Mouse (Mus musculus): ENCODE data around the gene Lpo. TPM values are rescaled to one million over a fixed set of nuclear protein-coding genes. Genes with fewer than 3 reads are reported as not detected.

Gene Lpo
- polyA plus RNA-seq, 1 experiment from 2014 or later: 2.0 TPM

DNA sequence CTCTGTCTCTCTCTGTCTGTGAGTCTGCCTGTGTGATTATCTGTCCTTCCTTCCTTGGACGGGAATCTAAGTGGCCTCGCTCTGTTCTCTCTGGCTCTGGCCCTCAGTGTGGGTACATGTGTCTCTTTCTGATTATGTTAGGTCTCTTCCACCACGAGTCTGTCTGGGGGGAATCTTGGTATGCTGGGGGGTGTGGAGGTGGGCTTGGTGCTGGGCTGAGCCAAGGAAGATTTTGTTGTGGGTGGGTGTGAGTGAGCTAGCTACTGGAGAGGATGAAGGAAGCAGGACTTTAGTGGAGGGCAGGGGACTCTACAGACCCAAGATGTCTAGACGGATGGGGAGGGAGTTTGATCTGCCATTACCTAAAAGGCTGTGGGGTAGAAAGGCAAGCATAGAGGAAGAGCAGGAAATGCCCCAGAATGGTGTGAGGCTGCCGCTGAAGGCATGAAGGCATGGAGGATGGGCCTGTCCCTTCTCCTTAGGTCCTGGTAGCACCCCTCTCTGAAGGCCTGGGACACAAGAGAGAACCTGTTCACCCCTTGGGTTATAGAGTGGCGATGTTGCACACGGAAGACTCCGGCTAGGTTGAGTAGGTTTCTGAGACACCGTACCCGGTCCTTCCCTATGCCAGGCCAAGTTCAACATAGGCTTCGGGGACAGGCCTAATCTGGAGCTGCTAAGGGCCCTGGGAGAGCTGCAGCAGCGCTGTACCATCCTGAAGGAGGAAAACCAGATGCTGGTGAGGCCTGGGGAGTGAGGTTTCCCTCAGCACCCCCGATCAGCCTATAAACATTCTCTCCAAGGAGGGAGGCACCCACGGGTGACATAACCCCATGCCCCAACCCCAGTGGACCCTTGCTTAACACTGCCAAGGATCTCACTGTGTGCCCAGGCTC lies 66.0 kb downstream of the Lpo start:
- DNase-seq (ENCODE audit: low spot score): no peak
- H3K4me3 ChIP-seq (replicated peaks; ENCODE audit: low read depth, low read length): no peak overlapping the region
- no peak overlapping the region for H3K9ac ChIP-seq (ENCODE audit: low read depth, low read length)
- H3K4me2 ChIP-seq (ENCODE audit: low read length): no peak overlapping the region
- no peaks in the 10 kb centered on the region for H3K36me3 ChIP-seq (ENCODE audit: insufficient read depth, low read length)
- H3K9me3 ChIP-seq (replicated peaks; ENCODE audit: low read length): no peaks in the 10 kb centered on the region
- H3K27ac ChIP-seq: no peak overlapping the region
- peaks cover 12% of the 10 kb centered on the region; the same call in 1 of the 2 replicates for H3K4me1 ChIP-seq (replicated peaks; ENCODE audit: insufficient read depth, low read length)
- ATAC-seq (replicated peaks; ENCODE audit: low FRiP score, low read depth): no peak
- no peak for TF ChIP-seq CTCF (IDR thresholded peaks at IDR 0.05; ENCODE audit: low read depth)
- H3K27me3 ChIP-seq (ENCODE audit: insufficient read depth, low read length): peaks cover 47% of the 10 kb centered on the region
- WGBS: 82% methylated on average over 14 of the region's 14 CpGs

DNA sequence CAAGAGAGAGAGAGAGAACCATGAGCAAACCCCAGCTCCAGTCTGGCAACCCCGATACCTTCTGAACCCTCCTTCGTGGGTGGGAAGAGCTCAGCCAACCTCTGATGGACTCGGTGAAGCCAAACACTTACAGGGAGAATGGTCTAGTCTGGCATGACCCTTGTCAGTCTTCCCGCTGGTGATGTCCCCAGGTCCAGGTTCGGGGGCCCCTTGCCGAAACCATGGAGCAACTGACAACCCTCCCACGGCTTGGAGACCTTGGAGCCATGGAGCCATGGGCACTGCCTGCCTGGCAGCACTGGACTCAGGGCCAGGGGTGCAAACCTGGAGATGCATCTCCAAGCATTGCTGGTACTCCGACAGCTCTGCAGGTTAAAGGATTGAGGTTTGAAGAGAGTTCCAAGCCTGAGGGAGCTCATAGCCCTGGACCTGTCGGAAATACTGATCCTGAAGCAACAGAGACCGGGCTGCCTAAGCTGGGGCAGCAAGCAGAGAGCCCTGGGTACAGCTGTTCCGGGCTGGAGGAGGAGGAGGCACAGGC lies 66.8 kb downstream of the Lpo start:
- Histone ChIP-seq H3K4me1 (replicated peaks; ENCODE audit: insufficient read depth, low read length) (peaks cover 12% of the 10 kb centered on the region; the same call in 1 of the 2 replicates), H3K9ac (ENCODE audit: low read depth, low read length) (no peak overlapping the region), H3K27me3 (ENCODE audit: insufficient read depth, low read length) (peaks cover 41% of the 10 kb centered on the region), H3K9me3 (replicated peaks; ENCODE audit: low read length) (no peaks in the 10 kb centered on the region), H3K27ac (no peak overlapping the region), H3K4me3 (replicated peaks; ENCODE audit: low read depth, low read length) (no peak overlapping the region), H3K36me3 (ENCODE audit: insufficient read depth, low read length) (no peaks in the 10 kb centered on the region), H3K4me2 (ENCODE audit: low read length) (no peak overlapping the region)
- no peak for ATAC-seq (replicated peaks; ENCODE audit: low FRiP score, low read depth)
- WGBS: 70% methylated on average over 11 of the region's 11 CpGs
- TF ChIP-seq CTCF (IDR thresholded peaks at IDR 0.05; ENCODE audit: low read depth): no peak
- no peak for DNase-seq (ENCODE audit: low spot score)

DNA sequence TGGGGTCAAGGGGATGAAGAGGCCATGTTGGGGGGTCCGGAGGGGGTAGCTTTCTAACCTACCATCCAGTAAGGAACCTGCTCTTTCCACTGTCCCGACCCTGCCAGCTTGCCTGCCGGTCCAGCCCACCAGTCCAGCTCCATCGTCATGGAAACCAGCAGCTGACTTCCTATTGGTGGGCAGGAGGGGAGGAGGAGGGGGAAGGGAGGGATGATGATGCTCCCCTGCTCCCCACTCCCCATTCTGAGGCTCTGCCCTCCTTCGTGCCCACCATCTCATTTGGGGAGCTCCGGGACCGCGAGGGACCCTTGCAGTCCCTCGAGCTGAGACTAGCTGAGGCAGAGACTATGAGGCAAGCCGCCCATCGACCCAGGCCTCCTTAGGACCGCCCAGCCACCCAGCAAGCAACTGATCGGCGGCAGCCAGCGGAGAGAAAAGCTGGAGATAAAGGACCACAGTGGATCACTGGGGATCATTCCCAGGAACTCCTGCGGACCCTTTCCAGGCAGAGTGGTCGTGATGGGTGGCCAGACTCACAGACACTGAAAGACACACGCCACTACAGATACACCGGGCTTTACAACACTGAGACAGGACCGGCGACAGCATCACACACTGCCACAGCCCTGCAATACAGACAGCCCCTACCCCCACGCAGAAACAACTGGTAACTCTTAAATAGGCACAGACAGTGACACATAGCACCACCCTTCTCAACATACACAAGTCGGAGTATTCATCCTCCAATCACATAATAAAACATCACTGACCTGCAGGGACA lies 67.6 kb downstream of the Lpo start, which contains the start of gene Tspoap1:
Gene Tspoap1 (plus strand): TSS at position 241 of the 781 bp plus-strand sequence.
- peaks cover 12% of the 10 kb centered on the region; the same call in 1 of the 2 replicates for H3K4me1 ChIP-seq (replicated peaks; ENCODE audit: insufficient read depth, low read length)
- H3K27me3 ChIP-seq (ENCODE audit: insufficient read depth, low read length): peaks cover 41% of the 10 kb centered on the region
- 10% methylated on average over 23 of the region's 23 CpGs for WGBS
- no peak within 1 kb of the TSS for H3K4me3 ChIP-seq (replicated peaks; ENCODE audit: low read depth, low read length)
- H3K27ac ChIP-seq: no peak within 1 kb of the TSS
- no peaks in the 10 kb centered on the region for H3K9me3 ChIP-seq (replicated peaks; ENCODE audit: low read length)
- no peak within 1 kb of the TSS for H3K9ac ChIP-seq (ENCODE audit: low read depth, low read length)
- no peak for DNase-seq (ENCODE audit: low spot score)
- TF ChIP-seq CTCF (IDR thresholded peaks at IDR 0.05; ENCODE audit: low read depth): no peak
- H3K36me3 ChIP-seq (ENCODE audit: insufficient read depth, low read length): no peaks in the 10 kb centered on the region
- H3K4me2 ChIP-seq (ENCODE audit: low read length): no peak within 1 kb of the TSS
- ATAC-seq (replicated peaks; ENCODE audit: low FRiP score, low read depth): no peak

DNA sequence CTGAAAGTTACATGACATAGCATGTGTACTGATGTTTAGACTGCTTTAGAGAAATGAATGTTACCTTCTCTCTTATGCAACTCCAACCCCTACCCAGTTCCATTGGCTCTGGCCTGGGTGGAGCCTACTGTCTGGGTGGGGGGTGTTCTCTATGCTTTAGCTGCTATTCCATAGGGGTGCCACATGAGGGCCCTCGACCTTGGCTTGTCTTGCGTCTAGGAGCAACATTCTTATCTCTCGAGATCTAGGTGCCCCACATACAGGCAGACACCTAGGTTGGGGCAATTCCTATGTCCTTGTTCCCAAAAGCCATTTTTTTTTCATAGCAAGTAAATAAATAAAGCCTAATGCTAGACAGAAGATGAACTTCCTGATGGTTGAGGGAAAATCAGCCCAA lies 68.5 kb downstream of the Lpo start:
- Histone ChIP-seq H3K36me3 (ENCODE audit: insufficient read depth, low read length) (no peaks in the 10 kb centered on the region), H3K9ac (ENCODE audit: low read depth, low read length) (no peak overlapping the region), H3K9me3 (replicated peaks; ENCODE audit: low read length) (no peaks in the 10 kb centered on the region), H3K27me3 (ENCODE audit: insufficient read depth, low read length) (peaks cover 34% of the 10 kb centered on the region), H3K4me3 (replicated peaks; ENCODE audit: low read depth, low read length) (no peak overlapping the region), H3K4me2 (ENCODE audit: low read length) (no peak overlapping the region), H3K27ac (no peak overlapping the region), H3K4me1 (replicated peaks; ENCODE audit: insufficient read depth, low read length) (peaks cover 10% of the 10 kb centered on the region; the same call in 1 of the 2 replicates)
- ATAC-seq (replicated peaks; ENCODE audit: low FRiP score, low read depth): no peak
- WGBS: 6% methylated on average over 3 of the region's 3 CpGs
- no peak for DNase-seq (ENCODE audit: low spot score)
- TF ChIP-seq CTCF (IDR thresholded peaks at IDR 0.05; ENCODE audit: low read depth): peak; percentile 46

DNA sequence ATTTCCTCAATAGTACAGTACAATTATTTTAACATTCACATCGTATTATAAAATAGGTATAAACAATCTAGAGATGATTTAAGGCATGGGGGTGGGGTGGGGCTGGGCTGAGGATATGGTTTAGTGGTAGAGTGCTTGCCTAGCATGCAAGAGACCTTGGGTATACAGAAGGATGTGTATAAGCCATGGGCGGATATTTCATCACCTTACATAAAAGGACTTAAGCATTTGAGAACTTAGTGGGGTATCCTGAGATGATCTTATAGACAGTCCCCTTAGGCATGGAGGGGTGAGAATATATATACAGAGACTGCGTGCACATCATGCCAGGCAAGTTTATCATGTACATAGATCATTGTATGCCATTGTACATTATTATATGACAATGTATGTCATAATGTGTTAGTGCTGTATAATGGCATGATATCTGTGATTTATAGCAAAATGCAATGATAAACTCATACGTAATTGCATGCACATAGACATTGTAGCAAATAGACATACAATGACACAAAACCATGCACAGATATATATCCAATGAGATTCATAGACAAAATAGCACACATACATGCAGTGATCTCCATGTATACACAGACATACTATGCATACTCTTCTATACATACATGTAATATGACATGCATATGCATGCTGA lies 69.0 kb downstream of the Lpo start:
- DNase-seq (ENCODE audit: low spot score): no peak
- Histone ChIP-seq H3K4me2 (ENCODE audit: low read length) (no peak overlapping the region), H3K4me3 (replicated peaks; ENCODE audit: low read depth, low read length) (no peak overlapping the region), H3K9ac (ENCODE audit: low read depth, low read length) (no peak overlapping the region), H3K27ac (no peak overlapping the region), H3K4me1 (replicated peaks; ENCODE audit: insufficient read depth, low read length) (0 out of 2 replicates have a peak, but pooled peaks cover 7% of the 10 kb centered on the region), H3K9me3 (replicated peaks; ENCODE audit: low read length) (no peaks in the 10 kb centered on the region), H3K27me3 (ENCODE audit: insufficient read depth, low read length) (peaks cover 30% of the 10 kb centered on the region), H3K36me3 (ENCODE audit: insufficient read depth, low read length) (no peaks in the 10 kb centered on the region)
- 78% methylated on average over 4 of the region's 4 CpGs for WGBS
- TF ChIP-seq CTCF (IDR thresholded peaks at IDR 0.05; ENCODE audit: low read depth): no peak
- ATAC-seq (replicated peaks; ENCODE audit: low FRiP score, low read depth): no peak

Measured in kidney, postnatal 0 days (tissue).